Mouse (Mus musculus) embryonic facial prominence, embryonic 11.5 days (tissue): Measurements from ENCODE around the gene Fars2. TPM values are rescaled to one million over a fixed set of nuclear protein-coding genes. Genes with fewer than 3 reads are reported as not detected.

ENCODE experiments used
- ATAC-seq: fragments of 200-750 bp; cut with Nextera tagmentation; replicated peaks from 2 replicates; pipeline ENCODE4 v1.8.0; 2017; ENCODE audit warnings: low read depth; ENCODE audit not compliant: insufficient number of reproducible peaks, low FRiP score, low TSS enrichment
- DNase-seq: peaks from one replicate; pipeline ENCODE4 v3.0.0-alpha.2; 2015; ENCODE audit warnings: low spot score
- H3K27ac ChIP-seq: fragments of 300-500 bp; sonication (generic); replicated peaks from 2 replicates; pipeline ENCODE4 v1.5.1; 2014; ENCODE audit warnings: mild to moderate bottlenecking, low read depth, low read length, control low read depth
- H3K27me3 ChIP-seq: fragments of 300-500 bp; sonication (generic); 2 replicates; pipeline ENCODE4 v1.6.1; 2014; ENCODE audit warnings: mild to moderate bottlenecking, low read length, moderate library complexity, mixed read lengths; ENCODE audit not compliant: control insufficient read depth, insufficient read depth
- H3K36me3 ChIP-seq: fragments of 300-500 bp; sonication (generic); replicated peaks from 2 replicates; pipeline ENCODE4 v1.6.1; 2014; ENCODE audit warnings: low read depth, mild to moderate bottlenecking, low read length, moderate library complexity, mixed read lengths; ENCODE audit not compliant: control insufficient read depth, insufficient read depth
- H3K4me1 ChIP-seq: fragments of 300-500 bp; sonication (generic); 2 replicates; pipeline ENCODE4 v1.6.1; 2014; ENCODE audit warnings: low read length, mixed read lengths; ENCODE audit not compliant: control insufficient read depth, insufficient read depth
- H3K4me2 ChIP-seq: fragments of 300-500 bp; sonication (generic); 2 replicates; pipeline ENCODE4 v1.6.1; 2014; ENCODE audit warnings: low read depth, mild to moderate bottlenecking, control low read depth, low read length, moderate library complexity
- H3K4me3 ChIP-seq: fragments of 300-500 bp; sonication (generic); 2 replicates; pipeline ENCODE4 v1.5.1; 2014; ENCODE audit warnings: low read depth, low read length, control low read depth
- H3K9ac ChIP-seq: fragments of 300-500 bp; sonication (generic); replicated peaks from 2 replicates; pipeline ENCODE4 v1.6.1; 2014; ENCODE audit warnings: mild to moderate bottlenecking, control low read depth, low read length
- H3K9me3 ChIP-seq: fragments of 300-500 bp; sonication (generic); replicated peaks from 2 replicates; pipeline ENCODE4 v1.6.1; 2016; ENCODE audit warnings: mild to moderate bottlenecking, low read length, inconsistent platforms, mixed read lengths; ENCODE audit not compliant: control insufficient read depth
- WGBS: fragments of 180-500 bp; shearing (Covaris S2); extraction: QIAGEN DNeasy Blood & Tissue Kit; methylation state at CpG from one replicate; pipeline ENCODE4 v1.1.7; 2014; 5-methylcytosine and 5-hydroxymethylcytosine counted together
- polyA plus RNA-seq: library from polyadenylated mRNA; unstranded; fragments of >200 nt; fragmentation: Nextera tagmentation; extraction: Ambion mirVana; gene quantifications from 2 replicates; pipeline ENCODE4 v1.2.1, GENCODE M21; 2014

Fars2 gene
- polyA plus RNA-seq, 1 experiment from 2014 or later, result 28.1 TPM

DNA sequence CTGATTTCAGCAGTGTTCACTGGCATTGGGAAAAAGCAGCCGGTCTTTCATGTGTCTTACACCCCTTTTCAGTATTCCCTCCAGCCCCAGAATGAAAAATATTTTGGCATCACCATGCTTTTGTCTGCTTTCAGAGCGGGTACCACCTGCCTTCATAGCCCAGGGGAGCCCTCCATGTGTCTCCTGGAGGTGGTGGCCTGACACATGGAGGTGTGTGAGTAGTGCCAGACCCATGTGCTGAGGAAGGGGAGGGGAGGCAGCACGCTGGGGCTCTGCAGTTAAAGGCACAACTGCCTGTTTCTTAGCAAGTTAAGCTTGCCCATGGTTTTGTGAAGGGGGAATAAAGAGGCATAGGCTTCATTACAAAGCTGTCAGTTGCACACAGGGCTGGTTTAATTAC is 176.3 kb downstream of the Fars2 start:
- H3K4me2 ChIP-seq, result no peak overlapping the region
- H3K9ac ChIP-seq, result no peak overlapping the region
- no peaks in the 10 kb centered on the region for H3K9me3 ChIP-seq
- H3K27ac ChIP-seq, result no peak overlapping the region
- WGBS, result 75% methylated on average over 3 of the region's 3 CpGs
- H3K4me1 ChIP-seq, result no peaks in the 10 kb centered on the region
- no peaks in the 10 kb centered on the region for H3K36me3 ChIP-seq
- no peak for DNase-seq
- no peaks in the 10 kb centered on the region for H3K27me3 ChIP-seq
- no peak overlapping the region for H3K4me3 ChIP-seq
- no peak for ATAC-seq

DNA sequence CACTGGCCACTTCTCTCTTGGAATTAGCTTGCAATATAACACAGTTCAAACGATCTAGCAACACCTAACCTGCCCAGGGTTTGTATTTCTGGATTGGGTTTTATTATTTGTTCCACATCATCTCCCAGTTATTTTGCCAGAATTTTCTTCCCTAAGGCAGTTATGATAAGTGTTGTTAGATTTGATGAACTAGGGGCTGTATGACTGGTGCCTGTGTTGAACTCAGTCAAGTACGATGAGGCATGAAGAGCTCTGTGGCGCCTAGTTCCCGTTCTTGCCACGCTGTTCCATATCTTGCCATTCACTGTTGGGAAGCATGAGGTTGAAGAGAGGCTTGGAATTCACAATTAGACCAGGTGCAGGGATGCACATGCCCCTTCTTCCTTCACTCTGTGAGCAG is 177.3 kb downstream of the Fars2 start:
- no peaks in the 10 kb centered on the region for H3K4me1 ChIP-seq
- 88% methylated on average over 5 of the region's 5 CpGs for WGBS
- ATAC-seq, result no peak

GRCm38 (mm10) chr13:36295848-36296247 is 178.6 kb downstream of the Fars2 start:
- no peaks in the 10 kb centered on the region for H3K27me3 ChIP-seq
- no peak overlapping the region for H3K9ac ChIP-seq
- 53% methylated on average over 6 of the region's 6 CpGs for WGBS
- no peak overlapping the region for H3K4me3 ChIP-seq
- DNase-seq, result no peak
- H3K4me2 ChIP-seq, result no peak overlapping the region
- H3K27ac ChIP-seq, result no peak overlapping the region
- no peaks in the 10 kb centered on the region for H3K36me3 ChIP-seq
- no peak for ATAC-seq
- H3K9me3 ChIP-seq, result no peaks in the 10 kb centered on the region
- no peaks in the 10 kb centered on the region for H3K4me1 ChIP-seq

More for the DNA sequence above, 177.3 kb downstream of the Fars2 start:
- Histone ChIP-seq H3K36me3 (no peaks in the 10 kb centered on the region), H3K4me2 (no peak overlapping the region), H3K27me3 (no peaks in the 10 kb centered on the region), H3K4me3 (no peak overlapping the region), H3K27ac (no peak overlapping the region), H3K9ac (no peak overlapping the region), H3K9me3 (no peaks in the 10 kb centered on the region)
- no peak for DNase-seq

GRCm38 (mm10) chr13:36296574-36296973 is 179.4 kb downstream of the Fars2 start:
- 80% methylated on average over 4 of the region's 4 CpGs for WGBS

GRCm38 (mm10) chr13:36297950-36298781 is 181.0 kb downstream of the Fars2 start:
- no peak for DNase-seq
- Histone ChIP-seq H3K9ac (no peak overlapping the region), H3K4me1 (no peaks in the 10 kb centered on the region), H3K27me3 (no peaks in the 10 kb centered on the region), H3K4me2 (no peak overlapping the region), H3K9me3 (no peaks in the 10 kb centered on the region), H3K4me3 (no peak overlapping the region), H3K36me3 (no peaks in the 10 kb centered on the region), H3K27ac (no peak overlapping the region)
- no peak; the same call in 1 of the 2 replicates for ATAC-seq
- 61% methylated on average over 3 of the region's 3 CpGs for WGBS

More at GRCm38 (mm10) chr13:36296574-36296973, 179.4 kb downstream of the Fars2 start:
- no peak overlapping the region for H3K4me2 ChIP-seq
- H3K27me3 ChIP-seq, result no peaks in the 10 kb centered on the region
- no peaks in the 10 kb centered on the region for H3K4me1 ChIP-seq
- H3K36me3 ChIP-seq, result no peaks in the 10 kb centered on the region
- DNase-seq (peak; percentile 14), ATAC-seq (no peak)
- H3K9ac ChIP-seq, result no peak overlapping the region
- H3K4me3 ChIP-seq, result no peak overlapping the region
- no peak overlapping the region for H3K27ac ChIP-seq
- H3K9me3 ChIP-seq, result no peaks in the 10 kb centered on the region

DNA sequence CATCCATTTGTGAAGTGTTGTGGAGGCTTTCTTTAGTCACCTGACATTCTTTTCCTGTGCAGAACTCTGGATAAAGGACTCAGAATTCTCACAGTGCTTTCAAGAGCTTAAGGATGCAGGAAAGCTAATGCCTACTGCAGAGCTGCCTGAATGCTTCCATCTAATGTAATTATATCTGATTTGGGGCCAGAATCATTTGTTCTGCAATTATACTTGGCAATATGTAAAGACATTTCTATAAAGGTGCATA is 181.5 kb downstream of the Fars2 start:
- no peak for DNase-seq
- no peak overlapping the region for H3K4me2 ChIP-seq
- ATAC-seq, result no peak
- no peak overlapping the region for H3K4me3 ChIP-seq
- H3K36me3 ChIP-seq, result no peaks in the 10 kb centered on the region
- H3K27me3 ChIP-seq, result no peaks in the 10 kb centered on the region
- no peak overlapping the region for H3K9ac ChIP-seq
- no peaks in the 10 kb centered on the region for H3K4me1 ChIP-seq
- H3K27ac ChIP-seq, result no peak overlapping the region
- H3K9me3 ChIP-seq, result no peaks in the 10 kb centered on the region

DNA sequence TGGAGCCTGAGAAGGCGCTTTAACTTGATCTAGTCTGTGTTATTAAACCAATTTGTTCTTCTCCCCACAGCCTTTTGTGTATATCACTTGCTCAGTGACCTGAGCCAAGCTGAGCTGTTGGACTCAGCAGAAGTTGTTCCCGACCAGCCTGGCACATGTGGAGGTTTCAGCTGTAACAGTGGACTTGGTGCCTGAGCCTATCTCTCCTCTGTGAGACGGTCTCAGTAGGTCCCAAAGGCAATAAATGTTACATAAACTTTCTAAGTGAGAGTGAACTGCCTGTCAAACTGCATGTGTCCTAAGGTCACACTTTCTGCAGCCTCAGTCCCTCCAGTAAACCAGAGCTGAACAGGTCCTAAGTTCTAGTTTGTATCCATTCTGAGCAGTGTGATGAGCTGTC is 185.6 kb downstream of the Fars2 start:
- DNase-seq (no peak), ATAC-seq (no peak)
- Histone ChIP-seq H3K27me3 (no peaks in the 10 kb centered on the region), H3K4me2 (no peak overlapping the region), H3K27ac (no peak overlapping the region), H3K4me1 (no peaks in the 10 kb centered on the region), H3K4me3 (no peak overlapping the region), H3K9ac (no peak overlapping the region), H3K9me3 (no peaks in the 10 kb centered on the region), H3K36me3 (no peaks in the 10 kb centered on the region)
- 74% methylated on average over 3 of the region's 3 CpGs for WGBS

DNA sequence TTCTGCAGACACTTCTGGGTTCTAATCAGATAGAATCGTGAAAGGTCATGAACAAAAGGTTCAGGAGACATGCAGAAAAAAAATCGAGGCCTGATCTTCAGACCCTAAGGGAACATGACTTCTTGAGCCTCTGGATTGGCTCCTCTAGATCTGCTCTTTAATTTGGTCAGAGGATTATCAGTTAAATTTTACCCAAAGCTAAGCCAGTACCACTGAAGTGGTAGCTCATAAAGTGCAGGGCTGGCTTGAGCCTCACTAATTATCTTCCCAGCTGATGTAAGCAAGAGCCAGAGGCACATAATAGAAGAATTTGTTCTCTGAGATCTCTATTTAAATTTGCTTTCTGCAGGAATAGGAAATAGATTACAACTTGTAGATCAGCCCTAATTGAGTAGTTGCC is 188.1 kb downstream of the Fars2 start:
- ATAC-seq, result no peak
- Histone ChIP-seq H3K4me1 (no peaks in the 10 kb centered on the region), H3K9ac (no peak overlapping the region)

More for the DNA sequence above, 188.1 kb downstream of the Fars2 start:
- DNase-seq, result no peak
- H3K4me2 ChIP-seq, result no peak overlapping the region
- no peaks in the 10 kb centered on the region for H3K36me3 ChIP-seq
- no peak overlapping the region for H3K4me3 ChIP-seq
- no peaks in the 10 kb centered on the region for H3K27me3 ChIP-seq
- no peak overlapping the region for H3K27ac ChIP-seq
- 71% methylated on average over 2 of the region's 2 CpGs for WGBS
- H3K9me3 ChIP-seq, result no peaks in the 10 kb centered on the region
